Mouse (Mus musculus) cerebellum, postnatal 4 days (tissue): ENCODE measurements around the gene Thsd7a.

ENCODE experiments used
- DNase-seq, 2 experiments: peaks; one replicate each; pipeline ENCODE4 v3.0.0; 2022; ENCODE audit warnings: low spot score in 2 of 2, mixed read lengths in 1 of 2

The Thsd7a gene

DNA sequence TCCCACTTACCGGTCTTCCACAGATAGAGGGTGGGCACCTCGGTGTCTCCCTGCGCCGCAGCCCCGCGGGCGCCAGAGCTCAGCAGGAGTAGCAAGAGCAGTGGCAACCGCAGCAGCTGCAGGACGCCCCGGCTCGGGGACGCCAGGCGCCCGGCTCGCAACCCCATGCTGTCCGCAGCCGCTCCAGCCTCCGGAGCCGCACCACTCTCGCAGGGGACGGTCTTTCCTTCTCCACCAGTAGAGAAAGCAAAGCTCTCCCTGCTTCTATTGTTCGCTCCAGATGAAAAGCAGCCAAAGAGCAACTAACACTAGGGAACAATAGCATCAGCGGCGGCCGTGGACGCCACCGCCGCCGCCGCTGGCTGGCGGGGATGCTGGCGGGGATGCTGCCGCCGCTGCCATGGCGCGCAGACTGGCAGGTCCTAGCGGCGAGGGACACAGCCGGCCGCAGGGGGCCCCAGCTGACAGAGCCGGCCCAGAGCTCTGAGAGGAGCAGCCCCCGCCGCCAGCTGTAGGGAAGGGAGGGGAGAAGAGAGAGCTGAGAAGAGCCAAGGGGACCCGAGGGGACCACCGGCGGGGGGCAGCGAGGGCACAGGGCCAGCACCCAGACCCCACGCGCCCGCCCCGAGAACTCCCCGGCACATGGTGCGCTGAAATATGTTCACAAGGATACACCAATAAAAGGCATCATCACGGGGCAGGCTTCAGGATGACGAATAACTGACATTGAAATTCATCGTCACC lies at the start of gene Thsd7a:
TSS of gene Thsd7a (minus strand) at position 624 of the 744 bp plus-strand sequence.
- DNase-seq, result peak; percentile 35 to 57

DNA sequence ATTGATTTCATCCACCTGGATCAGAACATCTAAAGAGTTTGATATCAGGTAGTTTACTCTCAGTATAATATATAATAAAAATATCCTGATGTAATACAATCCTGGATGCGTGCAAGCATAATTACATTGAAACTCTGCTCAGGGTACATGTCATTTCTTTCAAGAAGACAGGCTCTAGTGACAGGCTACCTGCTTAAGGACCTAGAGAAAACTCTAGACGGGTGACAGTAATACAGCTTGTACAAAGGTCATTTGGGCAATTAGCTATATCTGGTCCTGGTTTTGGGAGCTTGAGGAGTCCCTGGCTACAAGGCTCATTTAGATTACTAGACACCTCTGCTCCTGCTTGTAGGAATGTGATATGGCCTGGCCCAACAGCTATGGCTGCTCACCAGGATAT lies 37.9 kb upstream of the Thsd7a start:
- no peak for DNase-seq

- DNase-seq, result no peak
Observed at GRCm38 (mm10) chr6:12786378-12786982, 37.3 kb upstream of the Thsd7a start.

GRCm38 (mm10) chr6:12784918-12785618 lies 35.9 kb upstream of the Thsd7a start:
- no peak for DNase-seq

GRCm38 (mm10) chr6:12772799-12773198 lies 23.6 kb upstream of the Thsd7a start:
- DNase-seq, result no peak

GRCm38 (mm10) chr6:12765191-12765590 lies 16.0 kb upstream of the Thsd7a start:
- DNase-seq, result no peak

GRCm38 (mm10) chr6:12764606-12765005 lies 15.4 kb upstream of the Thsd7a start:
- DNase-seq, result no peak

- no peak for DNase-seq
Observed at GRCm38 (mm10) chr6:12763816-12764215, 14.6 kb upstream of the Thsd7a start.

GRCm38 (mm10) chr6:12759328-12760193 lies 10.4 kb upstream of the Thsd7a start:
- no peak for DNase-seq

DNA sequence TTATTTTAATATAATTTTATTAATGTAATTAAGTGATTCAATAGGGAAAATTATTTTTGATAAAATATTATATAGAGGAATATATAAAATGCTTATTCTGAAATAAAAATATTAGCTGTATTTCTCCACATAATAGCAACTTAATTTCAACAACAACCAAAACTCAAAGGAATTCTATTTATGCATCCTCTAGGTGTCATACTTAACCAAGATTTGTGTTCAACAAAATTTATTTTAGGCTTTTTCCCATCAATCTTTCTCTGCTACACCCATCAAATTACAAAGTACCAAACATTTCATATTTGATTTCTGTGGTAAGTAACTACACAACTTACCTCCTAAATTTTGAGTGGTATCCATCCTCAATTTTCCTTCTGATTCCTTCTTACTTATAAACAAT lies 3.1 kb upstream of the Thsd7a start:
- no peak for DNase-seq

DNA sequence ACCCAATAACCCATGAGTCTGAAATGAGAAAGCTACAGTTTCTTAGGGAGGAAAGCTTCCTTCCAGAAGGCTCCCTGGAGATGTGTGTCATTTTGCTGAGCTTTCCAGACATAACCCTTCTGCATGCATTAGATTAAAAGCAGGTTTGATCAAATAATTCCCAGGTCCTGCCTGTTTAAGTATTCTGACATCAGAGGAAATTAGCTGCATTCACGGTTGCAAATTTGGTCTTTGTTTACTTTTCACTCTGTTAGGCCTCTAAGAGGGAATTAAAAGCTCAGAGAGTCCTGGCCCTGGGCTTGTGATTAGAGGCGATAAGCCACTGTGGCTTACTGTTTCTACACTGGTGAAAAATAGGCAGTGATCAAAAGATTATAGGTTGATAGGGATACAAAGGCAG lies 1.2 kb upstream of the Thsd7a start:
- DNase-seq, result no peak

DNA sequence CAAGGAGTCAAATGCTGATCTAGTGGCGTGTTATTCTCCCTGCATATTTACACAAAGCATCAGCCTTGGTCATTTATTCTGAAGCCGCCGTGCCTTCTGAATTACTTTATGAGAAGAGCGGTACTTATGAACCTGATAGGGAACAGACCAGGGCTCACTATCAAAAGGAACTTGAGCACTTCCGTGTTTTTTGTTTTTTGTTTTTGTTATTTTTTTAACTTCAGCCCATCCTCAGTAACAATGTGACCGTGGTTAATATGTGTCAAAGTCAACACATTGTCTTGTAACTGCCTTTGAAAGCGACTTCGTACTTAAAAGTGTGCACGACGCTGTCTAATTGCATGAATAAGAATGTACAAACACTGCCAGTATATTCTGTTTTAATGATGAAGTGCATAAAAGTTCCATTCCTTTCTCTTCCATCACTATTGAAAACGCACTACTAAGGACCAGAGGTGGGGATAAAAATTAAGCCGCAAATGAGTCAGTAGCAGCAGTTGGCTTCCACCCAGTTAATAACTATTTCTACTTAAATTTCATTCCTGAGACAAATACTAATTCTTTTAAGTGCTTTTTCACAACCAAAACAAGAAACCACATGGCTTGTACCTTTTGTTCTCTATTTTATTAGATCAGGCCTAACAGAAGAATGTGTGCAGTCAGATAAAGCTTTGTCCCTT lies 461 bp upstream of the Thsd7a start:
- no peak for DNase-seq

GRCm38 (mm10) chr6:12748454-12748786 lies 790 bp downstream of the Thsd7a start:
- no peak for DNase-seq

GRCm38 (mm10) chr6:12747856-12748450 lies 1.3 kb downstream of the Thsd7a start:
- no peak for DNase-seq

DNA sequence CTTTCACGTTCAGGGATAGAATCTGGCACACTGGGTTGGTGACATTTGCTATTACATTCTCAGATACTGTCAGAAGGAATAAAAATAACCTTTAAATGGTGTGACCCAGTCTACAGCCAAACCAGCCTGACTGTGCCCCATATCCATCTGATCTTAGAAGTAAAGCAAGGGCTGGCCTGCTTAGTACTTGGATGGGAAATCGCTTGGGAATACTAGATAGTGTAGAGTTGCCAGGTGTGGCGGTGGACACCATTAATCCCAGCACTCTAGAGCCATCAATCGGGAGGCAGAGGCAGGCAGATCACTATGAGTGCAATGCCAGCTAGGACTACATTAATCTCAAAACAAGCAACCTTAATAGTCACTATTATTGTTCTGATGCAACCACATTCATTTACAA lies 6.4 kb downstream of the Thsd7a start:
- DNase-seq, result no peak

- no peak for DNase-seq
Observed at GRCm38 (mm10) chr6:12733924-12734323, 15.3 kb downstream of the Thsd7a start.

DNA sequence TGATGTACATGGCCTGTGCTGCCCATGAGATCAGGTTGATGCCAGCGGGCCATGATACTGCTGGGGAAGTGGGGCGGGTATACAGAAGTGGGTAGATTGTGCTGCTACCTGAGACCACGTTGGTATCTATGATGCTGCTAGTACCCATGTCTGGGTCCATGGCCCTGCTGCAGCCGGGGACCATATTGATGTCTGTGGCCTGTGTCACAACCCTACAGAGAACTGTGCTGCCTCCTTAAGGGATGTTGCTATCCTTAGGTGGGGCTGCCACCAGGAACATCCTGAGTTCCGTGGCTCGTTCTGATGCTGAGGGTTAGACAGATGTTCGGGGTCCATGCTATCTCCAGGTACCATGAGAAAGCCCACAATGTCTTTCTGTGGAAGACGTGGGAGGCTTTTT lies 33.1 kb downstream of the Thsd7a start:
- no peak for DNase-seq

DNA sequence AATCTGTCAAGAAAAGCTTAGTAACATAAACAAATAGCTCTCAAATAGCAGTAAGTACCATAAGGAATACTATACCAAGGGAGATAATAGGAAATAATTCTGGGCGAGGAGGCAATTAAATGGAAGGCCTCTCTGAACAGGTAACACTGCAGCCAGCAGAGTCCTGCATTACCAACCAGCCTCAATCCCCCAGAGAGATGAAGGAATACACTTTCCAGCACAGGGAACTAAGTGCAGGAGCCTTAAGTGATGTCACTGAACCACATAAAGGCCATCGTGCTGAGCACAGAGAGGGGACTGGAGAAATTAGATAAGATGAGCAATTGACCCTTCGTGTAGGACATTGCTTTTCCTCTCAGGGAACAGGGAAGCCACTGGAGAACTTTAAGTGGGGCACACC lies 36.6 kb downstream of the Thsd7a start:
- DNase-seq, result no peak

DNA sequence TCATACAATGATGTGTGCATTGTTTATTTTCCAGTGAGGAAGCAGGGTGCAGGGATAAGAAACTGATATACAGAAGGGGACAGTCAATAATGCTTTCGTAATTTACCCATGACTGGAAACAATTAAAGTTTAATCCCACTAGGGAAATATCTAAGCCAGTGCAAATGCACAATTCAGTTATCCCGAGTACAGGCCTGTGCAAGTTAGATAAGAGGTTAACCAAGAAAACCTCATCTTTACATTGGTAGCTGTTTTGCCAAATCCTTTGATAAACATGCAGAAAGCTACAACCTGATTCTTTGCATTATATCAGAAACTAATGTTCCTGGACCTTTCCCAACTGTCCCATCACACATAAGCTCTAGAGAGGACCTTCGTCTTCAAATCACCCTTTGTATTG lies 46.3 kb downstream of the Thsd7a start:
- DNase-seq, result no peak

DNA sequence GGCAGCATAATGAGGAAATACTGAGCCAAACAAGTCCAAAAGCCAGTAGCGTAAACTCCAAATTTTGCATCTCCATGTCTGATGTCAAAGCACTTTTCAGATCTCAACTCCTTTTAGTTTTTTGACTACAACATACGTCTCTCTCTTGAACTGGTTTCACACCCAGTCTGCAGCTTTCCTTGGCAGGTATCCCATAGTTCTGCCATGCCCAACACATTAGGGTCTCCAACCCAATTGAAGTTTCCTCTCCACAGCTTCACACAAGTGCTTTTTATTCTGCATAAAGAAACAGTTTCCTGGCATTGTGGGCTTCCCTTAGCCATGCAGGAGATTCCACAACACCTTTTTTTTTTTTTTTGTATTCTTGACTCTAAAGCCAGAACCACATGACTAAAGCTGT lies 50.1 kb downstream of the Thsd7a start:
- DNase-seq, result no peak

- no peak for DNase-seq
Observed at GRCm38 (mm10) chr6:12693689-12694088, 55.5 kb downstream of the Thsd7a start.
